Mouse (Mus musculus): Measurements from ENCODE around the gene Gapvd1.

Gapvd1 gene

GRCm38 (mm10) chr2:34632051-34632450 is 123.0 kb downstream of the Gapvd1 start:
- no peak for DNase-seq

DNA sequence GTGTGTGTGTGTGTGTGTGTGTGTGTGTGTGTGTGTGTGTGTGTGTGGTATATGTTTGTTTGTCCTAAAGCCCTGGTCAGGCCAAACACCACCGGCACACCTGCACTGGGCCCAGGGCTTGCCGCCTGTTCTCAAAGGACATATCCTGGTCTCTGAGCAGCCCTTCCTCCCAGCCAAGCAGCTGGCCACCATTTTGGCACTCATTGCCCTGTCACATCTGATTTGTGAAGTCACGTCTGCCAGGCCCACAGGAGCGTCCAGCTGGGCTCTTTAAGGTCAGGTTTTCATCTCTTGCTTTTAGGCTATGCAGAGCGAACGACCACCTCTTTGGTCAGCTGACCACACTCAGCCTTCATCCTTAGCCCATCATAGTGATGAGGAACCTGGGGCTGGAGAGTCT is 124.6 kb downstream of the Gapvd1 start:
- no peak for DNase-seq

- no peak for DNase-seq
These were observed 125.3 kb downstream of the Gapvd1 start for GRCm38 (mm10) chr2:34629758-34630157.

DNA sequence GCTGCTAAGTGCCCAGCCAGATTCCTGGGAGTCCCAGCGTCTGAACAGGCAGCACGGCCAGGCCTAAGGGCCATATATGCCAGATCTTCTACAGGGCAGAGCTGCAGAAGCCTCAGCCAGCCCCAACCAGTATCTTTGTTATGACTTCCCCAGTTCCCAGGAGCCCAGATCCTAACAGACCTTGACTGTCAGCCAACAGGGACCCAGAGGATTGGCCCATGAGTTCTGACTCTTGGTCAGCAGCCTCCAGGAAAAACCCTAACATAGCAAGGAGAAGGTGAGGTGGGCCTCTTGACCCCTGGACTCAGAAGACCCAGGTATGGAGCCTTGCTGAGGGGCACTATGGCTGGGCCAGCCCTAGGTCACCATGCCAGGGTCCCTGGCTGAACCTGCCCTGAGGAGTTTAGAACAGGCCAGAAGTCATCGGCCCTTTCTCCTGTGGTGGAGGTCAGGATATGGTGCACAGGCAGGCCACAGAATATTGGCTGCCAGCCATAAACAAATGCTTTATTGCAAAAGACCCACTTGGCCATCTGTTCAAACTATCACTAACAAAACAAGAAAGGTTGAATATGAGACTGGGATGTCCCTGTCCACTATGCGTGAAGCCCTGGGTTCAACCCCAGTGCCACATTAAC is 126.0 kb downstream of the Gapvd1 start:
- no peak for DNase-seq

GRCm38 (mm10) chr2:34627328-34628226 is 127.5 kb downstream of the Gapvd1 start:
- DNase-seq = no peak

Data from embryo, embryonic 11 days (tissue).